Mouse (Mus musculus) hindbrain, embryonic 16.5 days (tissue): ENCODE results near the gene Mras. TPM values are rescaled to one million over a fixed set of nuclear protein-coding genes. Genes with fewer than 3 reads are reported as not detected.

Source experiments
- ATAC-seq: fragments of 200-750 bp; cut with Nextera tagmentation; 2 replicates; pipeline ENCODE4 v1.8.0; 2017; ENCODE audit warnings: moderate TSS enrichment, moderate library complexity
- H3K27ac ChIP-seq: fragments of 300-500 bp; sonication (generic); 2 replicates; pipeline ENCODE4 v1.5.1; 2014; ENCODE audit warnings: low read depth, mild to moderate bottlenecking, control low read depth, low read length, moderate library complexity
- H3K27me3 ChIP-seq: fragments of 300-500 bp; sonication (generic); replicated peaks from 2 replicates; pipeline ENCODE4 v1.6.1; 2014; ENCODE audit warnings: low read length; ENCODE audit not compliant: control insufficient read depth, insufficient read depth
- H3K36me3 ChIP-seq: fragments of 300-500 bp; sonication (generic); 2 replicates; pipeline ENCODE4 v1.6.1; 2014; ENCODE audit warnings: mild to moderate bottlenecking, low read length, moderate library complexity, mixed read lengths; ENCODE audit not compliant: control insufficient read depth, insufficient read depth
- H3K4me1 ChIP-seq: fragments of 300-500 bp; sonication (generic); 2 replicates; pipeline ENCODE4 v1.6.1; 2014; ENCODE audit warnings: low read depth, low read length; ENCODE audit not compliant: control insufficient read depth, insufficient read depth
- H3K4me2 ChIP-seq: fragments of 300-500 bp; sonication (generic); 2 replicates; pipeline ENCODE4 v1.6.1; 2014; ENCODE audit warnings: mild to moderate bottlenecking, low read length, control low read depth, moderate library complexity
- H3K4me3 ChIP-seq: fragments of 300-500 bp; sonication (generic); 2 replicates; pipeline ENCODE4 v1.5.1; 2014; ENCODE audit warnings: mild to moderate bottlenecking, low read length, control low read depth, moderate library complexity
- H3K9ac ChIP-seq: fragments of 300-500 bp; sonication (generic); 2 replicates; pipeline ENCODE4 v1.6.1; 2014; ENCODE audit warnings: low read depth, mild to moderate bottlenecking, control low read depth, low read length, moderate library complexity
- H3K9me3 ChIP-seq: fragments of 300-500 bp; sonication (generic); 2 replicates; pipeline ENCODE4 v1.6.1; 2014; ENCODE audit warnings: mild to moderate bottlenecking, low read length, moderate library complexity; ENCODE audit not compliant: control insufficient read depth
- WGBS: fragments of 180-500 bp; shearing (Covaris S2); extraction: QIAGEN DNeasy Blood & Tissue Kit; methylation state at CpG from one replicate; pipeline ENCODE4 v1.1.7; 2014; 5-methylcytosine and 5-hydroxymethylcytosine counted together
- polyA plus RNA-seq: library from polyadenylated mRNA; unstranded; fragments of >200 nt; fragmentation: Nextera tagmentation; extraction: Ambion mirVana; gene quantifications from 2 replicates; pipeline ENCODE4 v1.2.1, GENCODE M21; 2015

The Mras gene
- polyA plus RNA-seq, 1 experiment from 2014 or later = 53.4 TPM

- 0 out of 2 replicates have a peak, but pooled peaks cover 2% of the 10 kb centered on the region for H3K27me3 ChIP-seq
- no peaks in the 10 kb centered on the region for H3K9me3 ChIP-seq
- peak overlapping the region; percentile 97 for H3K9ac ChIP-seq
- H3K36me3 ChIP-seq = no peaks in the 10 kb centered on the region
- peak; percentile 28 for ATAC-seq
- peak overlapping the region; percentile 73 for H3K4me2 ChIP-seq
- peak overlapping the region; percentile 92 for H3K27ac ChIP-seq
- WGBS = 13% methylated on average over 14 of the region's 14 CpGs
- peak overlapping the region; percentile 84 for H3K4me3 ChIP-seq
- H3K4me1 ChIP-seq = peaks cover 21% of the 10 kb centered on the region
Observed at GRCm38 (mm10) chr9:99434892-99435618, 2.1 kb downstream of the Mras start.

DNA sequence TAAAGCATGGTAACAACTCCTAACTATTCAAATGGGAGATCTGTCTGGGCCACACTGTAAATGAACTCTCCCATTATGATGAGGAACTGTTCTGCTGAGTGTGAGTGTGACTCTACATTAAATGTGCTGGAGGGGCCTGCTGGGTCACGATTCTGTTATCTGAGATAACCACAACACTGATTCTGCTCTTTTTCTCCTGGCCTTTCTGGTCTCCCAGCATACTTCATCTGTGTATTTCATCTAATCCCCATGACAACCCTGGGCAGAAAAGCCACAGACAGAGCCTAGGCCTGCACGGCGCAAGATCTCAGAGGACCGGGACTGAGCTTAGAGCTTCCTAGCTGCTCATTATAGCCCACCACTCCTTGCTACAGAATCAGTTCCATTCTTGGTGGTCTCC, 4.7 kb downstream of the Mras start:
- ATAC-seq = no peak
- H3K36me3 ChIP-seq = no peaks in the 10 kb centered on the region
- peaks cover 21% of the 10 kb centered on the region for H3K4me1 ChIP-seq
- no peak overlapping the region for H3K27ac ChIP-seq
- H3K9ac ChIP-seq = no peak overlapping the region
- H3K27me3 ChIP-seq = no peaks in the 10 kb centered on the region
- H3K4me2 ChIP-seq = no peak overlapping the region
- no peak overlapping the region for H3K4me3 ChIP-seq
- no peaks in the 10 kb centered on the region for H3K9me3 ChIP-seq
- 79% methylated on average over 4 of the region's 4 CpGs for WGBS

DNA sequence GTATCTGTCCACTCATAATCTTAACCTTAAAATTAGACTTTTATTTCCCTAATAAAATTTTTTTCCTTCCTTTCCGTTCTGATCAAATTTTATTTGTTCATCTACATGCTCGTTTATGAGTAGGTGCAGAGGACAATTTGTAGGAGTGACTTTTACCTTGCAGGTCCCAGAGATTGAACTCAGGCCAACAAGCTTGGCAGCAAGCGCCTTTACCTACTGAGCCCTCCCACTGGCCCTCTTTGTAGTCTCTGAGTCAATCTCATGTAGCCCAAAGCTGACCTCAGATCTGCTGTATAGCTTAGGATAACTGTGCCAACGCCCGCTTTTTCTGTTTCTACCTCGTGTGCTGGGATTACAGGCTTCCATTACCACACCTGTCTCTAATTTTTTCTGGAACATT, 5.2 kb downstream of the Mras start:
- Histone ChIP-seq H3K36me3 (no peaks in the 10 kb centered on the region), H3K4me2 (no peak overlapping the region), H3K9ac (no peak overlapping the region), H3K4me1 (peaks cover 21% of the 10 kb centered on the region), H3K4me3 (no peak overlapping the region), H3K9me3 (no peaks in the 10 kb centered on the region), H3K27ac (no peak overlapping the region), H3K27me3 (no peaks in the 10 kb centered on the region)
- 73% methylated on average over 6 of the region's 6 CpGs for WGBS
- ATAC-seq = no peak

DNA sequence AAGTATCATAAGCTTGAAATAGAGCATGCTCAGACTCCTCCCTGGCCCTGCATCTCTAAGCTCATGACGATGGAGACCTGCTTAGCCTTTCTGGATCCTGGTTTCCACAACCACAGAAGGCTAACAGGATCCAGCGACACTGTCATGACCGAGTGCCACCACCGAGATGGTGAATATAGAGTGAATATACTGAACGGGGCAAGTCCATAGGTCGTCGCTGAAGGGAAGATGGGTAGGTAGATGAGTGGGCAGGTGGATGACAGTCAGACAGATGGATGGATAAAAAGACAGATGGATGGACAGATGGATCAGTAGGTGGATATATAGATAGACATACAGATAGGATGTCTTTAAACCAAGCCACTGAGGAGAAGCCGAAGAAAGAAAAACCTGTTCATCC, 5.8 kb downstream of the Mras start:
- H3K27ac ChIP-seq = no peak overlapping the region
- peaks cover 21% of the 10 kb centered on the region for H3K4me1 ChIP-seq
- ATAC-seq = no peak
- no peaks in the 10 kb centered on the region for H3K9me3 ChIP-seq
- no peaks in the 10 kb centered on the region for H3K36me3 ChIP-seq
- no peak overlapping the region for H3K4me3 ChIP-seq
- no peaks in the 10 kb centered on the region for H3K27me3 ChIP-seq
- no peak overlapping the region for H3K4me2 ChIP-seq
- 88% methylated on average over 8 of the region's 8 CpGs for WGBS
- H3K9ac ChIP-seq = no peak overlapping the region

DNA sequence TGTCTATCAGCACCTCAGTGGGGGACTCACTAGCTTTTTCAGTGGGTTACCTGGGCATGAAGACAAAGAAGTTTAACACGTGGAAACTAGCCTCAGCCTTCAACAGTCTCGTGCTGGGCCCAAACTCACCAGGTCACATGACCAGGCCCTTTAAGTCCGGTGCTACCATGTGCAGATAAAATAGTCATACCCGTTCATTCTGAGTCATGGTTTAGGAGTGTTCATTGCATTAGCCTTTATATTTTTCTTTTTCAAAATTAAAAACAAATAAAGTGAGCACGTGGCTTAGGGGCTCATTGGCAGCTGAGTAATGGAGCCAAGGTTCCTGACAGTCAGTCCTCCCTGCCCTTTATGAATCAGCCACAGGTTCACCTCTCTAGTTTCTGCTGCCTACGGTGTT, 6.4 kb downstream of the Mras start:
- no peak overlapping the region for H3K27ac ChIP-seq
- no peak for ATAC-seq
- no peaks in the 10 kb centered on the region for H3K9me3 ChIP-seq
- no peaks in the 10 kb centered on the region for H3K36me3 ChIP-seq
- no peak overlapping the region for H3K4me3 ChIP-seq
- H3K4me2 ChIP-seq = no peak overlapping the region
- H3K4me1 ChIP-seq = peaks cover 21% of the 10 kb centered on the region
- H3K9ac ChIP-seq = no peak overlapping the region
- H3K27me3 ChIP-seq = no peaks in the 10 kb centered on the region
- WGBS = 83% methylated on average over 6 of the region's 6 CpGs

DNA sequence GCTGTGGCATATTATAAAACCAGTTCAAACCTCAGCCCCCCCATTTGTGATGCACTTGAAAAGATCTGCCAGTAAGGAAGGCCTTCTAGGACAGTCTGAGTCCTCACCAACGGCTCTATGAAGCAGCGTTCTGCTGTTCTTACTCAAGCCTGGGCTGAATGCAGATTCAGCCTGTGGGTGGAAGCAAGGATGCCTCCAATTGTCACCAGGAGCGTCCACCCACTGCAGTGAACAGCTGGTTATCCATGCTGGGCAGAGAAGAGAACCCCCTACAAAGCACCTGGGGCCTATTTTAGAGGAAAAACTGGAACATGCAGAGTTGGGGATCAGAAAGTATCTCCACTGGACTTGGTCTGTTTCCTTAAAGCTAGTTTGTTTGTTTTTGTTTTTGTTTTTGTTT, 7.3 kb downstream of the Mras start:
- Histone ChIP-seq H3K4me2 (no peak overlapping the region), H3K4me3 (no peak overlapping the region), H3K36me3 (no peaks in the 10 kb centered on the region), H3K4me1 (peaks cover 30% of the 10 kb centered on the region), H3K9ac (no peak overlapping the region), H3K27me3 (no peaks in the 10 kb centered on the region), H3K27ac (no peak overlapping the region), H3K9me3 (no peaks in the 10 kb centered on the region)
- ATAC-seq = no peak
- WGBS = 71% methylated on average over 3 of the region's 3 CpGs

GRCm38 (mm10) chr9:99428601-99429331, 8.4 kb downstream of the Mras start:
- Histone ChIP-seq H3K36me3 (no peaks in the 10 kb centered on the region), H3K4me2 (no peak overlapping the region), H3K4me1 (peaks cover 25% of the 10 kb centered on the region), H3K9ac (no peak overlapping the region), H3K27me3 (no peaks in the 10 kb centered on the region), H3K4me3 (no peak overlapping the region), H3K27ac (no peak overlapping the region), H3K9me3 (no peaks in the 10 kb centered on the region)
- ATAC-seq = no peak
- WGBS = 70% methylated on average over 11 of the region's 11 CpGs

- H3K9ac ChIP-seq = no peak overlapping the region
- no peaks in the 10 kb centered on the region for H3K9me3 ChIP-seq
- H3K4me3 ChIP-seq = no peak overlapping the region
- no peak overlapping the region for H3K27ac ChIP-seq
- no peaks in the 10 kb centered on the region for H3K36me3 ChIP-seq
- H3K4me2 ChIP-seq = no peak overlapping the region
- no peaks in the 10 kb centered on the region for H3K27me3 ChIP-seq
- peaks cover 19% of the 10 kb centered on the region for H3K4me1 ChIP-seq
- WGBS = 61% methylated on average over 9 of the region's 9 CpGs
- peak; percentile 38; the same call in 1 of the 2 replicates for ATAC-seq
Observed at GRCm38 (mm10) chr9:99425262-99425661, 11.9 kb downstream of the Mras start.

DNA sequence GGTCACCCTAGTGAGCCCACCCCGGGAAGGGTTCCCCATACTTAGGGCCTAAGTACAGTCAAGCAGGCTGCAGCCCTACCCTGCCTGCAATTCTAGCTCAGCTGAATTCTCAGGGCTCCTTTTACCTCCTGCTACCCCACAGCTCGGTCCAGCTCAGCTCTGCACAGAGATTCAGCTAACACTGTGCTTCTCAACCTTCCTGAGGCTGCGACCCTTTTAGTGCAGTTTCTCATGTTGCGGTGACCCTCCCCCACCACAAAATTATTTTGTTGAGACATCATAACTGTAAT, 12.7 kb downstream of the Mras start:
- 75% methylated on average over 4 of the region's 4 CpGs for WGBS
- no peaks in the 10 kb centered on the region for H3K36me3 ChIP-seq
- H3K9ac ChIP-seq = no peak overlapping the region
- no peaks in the 10 kb centered on the region for H3K27me3 ChIP-seq
- H3K9me3 ChIP-seq = no peaks in the 10 kb centered on the region
- no peak overlapping the region for H3K27ac ChIP-seq
- no peak overlapping the region for H3K4me2 ChIP-seq
- no peak overlapping the region for H3K4me3 ChIP-seq
- peaks cover 19% of the 10 kb centered on the region for H3K4me1 ChIP-seq
- no peak for ATAC-seq
